12 mouse cellular contexts compared by ENCODE assay signal in genomic region chr4:65896092-65897027, GRCm38 (mm10).
DNase-seq lines count a peak whose midpoint lies in the region; ATAC-seq and TF ChIP-seq lines count a peak whose summit lies in the region.
"Had no signal": no experiment of that assay in that cellular context is flagged by ENCODE, and none has a peak within 500 bp of the region (broad histone marks: within the 10 kb centered on the region; RNA-seq: fewer than 3 reads in every experiment).

No protein-coding gene starts in this region.

- no peak overlapping the region for H3K27ac ChIP-seq in stomach, embryonic 14.5 days (ENCODE audit: low read length)
- H3K27ac ChIP-seq in stomach, postnatal 0 days (replicated peaks): no peak overlapping the region
- peak overlapping the region; percentile 45; the same call in 1 of the 2 replicates for H3K27ac ChIP-seq in hindbrain, embryonic 10.5 days
- no peak overlapping the region for H3K27ac ChIP-seq in midbrain, embryonic 11.5 days (ENCODE audit: low read depth, low read length)
- H3K27ac ChIP-seq: heart, embryonic 13.5 days; kidney, postnatal 0 days had no signal

- H3K4me1 ChIP-seq in stomach, embryonic 14.5 days (ENCODE audit: control insufficient read depth, insufficient read depth, low read length): no peaks in the 10 kb centered on the region
- H3K4me1 ChIP-seq in stomach, postnatal 0 days (replicated peaks; ENCODE audit: control insufficient read depth, insufficient read depth): no peaks in the 10 kb centered on the region
- peaks cover 15% of the 10 kb centered on the region for H3K4me1 ChIP-seq in hindbrain, embryonic 10.5 days (replicated peaks)
- H3K4me1 ChIP-seq in midbrain, embryonic 11.5 days (ENCODE audit: control insufficient read depth, insufficient read depth, low read length): peaks cover 7% of the 10 kb centered on the region
- no peaks in the 10 kb centered on the region for H3K4me1 ChIP-seq in lung, adult 2 months (ENCODE audit: control insufficient read depth, insufficient read depth, low read length)
- H3K4me1 ChIP-seq: heart, embryonic 13.5 days had no signal

- H3K27me3 ChIP-seq in stomach, embryonic 14.5 days (ENCODE audit: control insufficient read depth, insufficient read depth, low read length): no peaks in the 10 kb centered on the region
- no peaks in the 10 kb centered on the region for H3K27me3 ChIP-seq in stomach, postnatal 0 days (ENCODE audit: control insufficient read depth, insufficient read depth, low read length)
- no peaks in the 10 kb centered on the region for H3K27me3 ChIP-seq in hindbrain, embryonic 10.5 days (ENCODE audit: insufficient read depth, poor library complexity, severe bottlenecking)
- H3K27me3 ChIP-seq in midbrain, embryonic 11.5 days (ENCODE audit: control insufficient read depth, insufficient read depth, low read length): no peaks in the 10 kb centered on the region
- H3K27me3 ChIP-seq: heart, embryonic 13.5 days had no signal

- no peak overlapping the region for H3K4me2 ChIP-seq in stomach, embryonic 14.5 days (replicated peaks; ENCODE audit: low read depth, low read length)
- no peak overlapping the region for H3K4me2 ChIP-seq in stomach, postnatal 0 days (replicated peaks; ENCODE audit: low read depth)
- H3K4me2 ChIP-seq in midbrain, embryonic 11.5 days: no peak overlapping the region
- H3K4me2 ChIP-seq: heart, embryonic 13.5 days had no signal

- peak; percentile 33; the same call in 1 of the 2 replicates for ATAC-seq in stomach, embryonic 14.5 days (ENCODE audit: insufficient number of reproducible peaks, insufficient read depth, low FRiP score, low read depth)
- ATAC-seq in stomach, postnatal 0 days (ENCODE audit: low FRiP score, low TSS enrichment): no peak
- peak; percentile 95 for ATAC-seq in midbrain, embryonic 11.5 days (ENCODE audit: low FRiP score)

- no peak for TF ChIP-seq EP300 in stomach, postnatal 0 days (optimal IDR thresholded peaks at IDR 0.05)

- no peak overlapping the region for H3K9ac ChIP-seq in stomach, embryonic 14.5 days (replicated peaks; ENCODE audit: low read depth, low read length)
- no peak overlapping the region for H3K9ac ChIP-seq in stomach, postnatal 0 days (ENCODE audit: low read length)
- H3K9ac ChIP-seq in midbrain, embryonic 11.5 days (ENCODE audit: low read length): no peak overlapping the region
- H3K9ac ChIP-seq: heart, embryonic 13.5 days had no signal

- DNase-seq in stomach, postnatal 0 days (ENCODE audit: low spot score): no peak
- peak; percentile 58 for DNase-seq in hindbrain, embryonic 10.5 days (ENCODE audit: low spot score)
- peak; percentile 81 for DNase-seq in midbrain, embryonic 11.5 days (ENCODE audit: low spot score, missing footprints)
- DNase-seq in yolk sac, embryonic 10.5 days (ENCODE audit: low spot score): peak; percentile 3
- no peak for DNase-seq in lung, adult 2 months
- DNase-seq in gastrocnemius, postnatal 4 days (ENCODE audit: low spot score in 2 of 2): no peak
- DNase-seq in urinary bladder, postnatal 10 days (ENCODE audit: low spot score): no peak
- DNase-seq: cerebellum, adult 11-12 months; thymus, postnatal 25 days had no signal

- 38% methylated on average over 5 of the region's 5 CpGs for WGBS in stomach, embryonic 14.5 days
- WGBS in stomach, postnatal 0 days: 49% methylated on average over 5 of the region's 5 CpGs
- 55% methylated on average over 5 of the region's 5 CpGs for WGBS in hindbrain, embryonic 10.5 days
- 56% methylated on average over 5 of the region's 5 CpGs for WGBS in midbrain, embryonic 11.5 days
- WGBS in lung, adult 2 months: 62% methylated on average over 5 of the region's 5 CpGs

- H3K4me3 ChIP-seq in stomach, embryonic 14.5 days (ENCODE audit: low read depth, low read length): no peak overlapping the region
- no peak overlapping the region for H3K4me3 ChIP-seq in stomach, postnatal 0 days (ENCODE audit: low read depth, low read length)
- H3K4me3 ChIP-seq in hindbrain, embryonic 10.5 days: no peak overlapping the region
- no peak overlapping the region for H3K4me3 ChIP-seq in midbrain, embryonic 11.5 days (ENCODE audit: low read depth, low read length)
- no peak overlapping the region for H3K4me3 ChIP-seq in lung, adult 2 months (replicated peaks; ENCODE audit: extremely low read depth, low read depth, low read length)
- H3K4me3 ChIP-seq: heart, embryonic 13.5 days had no signal

- H3K9me3 ChIP-seq in stomach, embryonic 14.5 days (ENCODE audit: control insufficient read depth, low read depth, low read length): no peaks in the 10 kb centered on the region
- H3K9me3 ChIP-seq in stomach, postnatal 0 days (ENCODE audit: control insufficient read depth, low read length): no peaks in the 10 kb centered on the region
- H3K9me3 ChIP-seq in hindbrain, embryonic 10.5 days: no peaks in the 10 kb centered on the region
- no peaks in the 10 kb centered on the region for H3K9me3 ChIP-seq in midbrain, embryonic 11.5 days (ENCODE audit: control insufficient read depth, low read length)
- H3K9me3 ChIP-seq: heart, embryonic 13.5 days had no signal

- H3K36me3 ChIP-seq in stomach, embryonic 14.5 days (ENCODE audit: control insufficient read depth, insufficient read depth, low read length): no peaks in the 10 kb centered on the region
- no peaks in the 10 kb centered on the region for H3K36me3 ChIP-seq in stomach, postnatal 0 days (ENCODE audit: control insufficient read depth, insufficient read depth, low read length)
- H3K36me3 ChIP-seq in hindbrain, embryonic 10.5 days: no peaks in the 10 kb centered on the region
- H3K36me3 ChIP-seq in midbrain, embryonic 11.5 days (ENCODE audit: control insufficient read depth, insufficient read depth, low read length): no peaks in the 10 kb centered on the region
- H3K36me3 ChIP-seq: heart, embryonic 13.5 days had no signal

- TF ChIP-seq CTCF in stomach, postnatal 0 days (IDR thresholded peaks at IDR 0.05; ENCODE audit: low read depth): no peak
- no peak for TF ChIP-seq CTCF in lung, adult 2 months (IDR thresholded peaks at IDR 0.05; ENCODE audit: insufficient read depth, low read length)

- no peak for TF ChIP-seq POLR2A in lung, adult 2 months (IDR thresholded peaks at IDR 0.05; ENCODE audit: borderline replicate concordance, extremely low read depth, low read depth, low read length)

Comparison
In these comparisons a context has a peak if more than half of its experiments do, and no peak if none do; other contexts are left out.
1. DNase-seq: peak in hindbrain, embryonic 10.5 days (single experiment), midbrain, embryonic 11.5 days (single experiment) and yolk sac, embryonic 10.5 days (single experiment); none in stomach, postnatal 0 days (single experiment), lung, adult 2 months (single experiment), gastrocnemius, postnatal 4 days (0 of 2) and urinary bladder, postnatal 10 days (single experiment).